In the genomic region with DNA sequence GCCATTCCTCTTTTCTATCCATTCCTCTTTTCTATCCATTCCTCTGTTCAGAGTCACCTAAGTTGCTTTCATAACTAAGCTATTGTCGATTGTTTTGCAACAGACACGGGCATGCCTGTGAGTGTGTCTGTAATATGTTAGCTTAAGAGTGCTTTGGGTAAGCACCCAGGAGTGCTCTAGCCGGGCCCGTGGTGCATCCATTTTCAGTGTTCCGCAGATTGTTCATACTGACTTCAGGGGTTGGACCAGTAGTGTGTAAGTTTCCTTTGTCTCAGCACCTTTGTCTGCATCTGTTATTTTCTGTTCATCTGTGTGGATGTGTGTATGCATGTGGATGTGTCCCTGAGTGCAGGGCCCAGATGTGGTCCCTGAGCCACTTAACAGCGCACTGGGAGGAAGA, we compare ENCODE assay signal across 13 mouse cellular contexts. TPM values are rescaled to one million over a fixed set of nuclear protein-coding genes. Genes with fewer than 3 reads are reported as not detected.
DNase-seq lines count a peak whose midpoint lies in the region; ATAC-seq and TF ChIP-seq lines count a peak whose summit lies in the region.
"Had no signal": no experiment of that assay in that cellular context is flagged by ENCODE, and none has a peak within 500 bp of the region (broad histone marks: within the 10 kb centered on the region; RNA-seq: fewer than 3 reads in every experiment).

No protein-coding gene starts in this region.

- DNase-seq in forebrain, embryonic 14.5 days (ENCODE audit: low spot score) = no peak
- no peak for DNase-seq in forebrain, embryonic 11.5 days (ENCODE audit: low spot score)
- no peak for DNase-seq in lung, postnatal 0 days (ENCODE audit: low spot score)
- DNase-seq in lung, adult 2 months = no peak
- DNase-seq in stomach, postnatal 0 days (ENCODE audit: low spot score) = no peak
- DNase-seq in thymus, postnatal 36 days = no peak

- no peaks in the 10 kb centered on the region for H3K9me3 ChIP-seq in forebrain, embryonic 14.5 days (replicated peaks; ENCODE audit: control insufficient read depth, low read length)
- no peaks in the 10 kb centered on the region for H3K9me3 ChIP-seq in forebrain, embryonic 11.5 days (ENCODE audit: control insufficient read depth, low read length)
- H3K9me3 ChIP-seq in lung, postnatal 0 days (ENCODE audit: low read length) = no peaks in the 10 kb centered on the region
- no peaks in the 10 kb centered on the region for H3K9me3 ChIP-seq in stomach, embryonic 14.5 days (ENCODE audit: control insufficient read depth, low read depth, low read length)
- no peaks in the 10 kb centered on the region for H3K9me3 ChIP-seq in stomach, postnatal 0 days (ENCODE audit: control insufficient read depth, low read length)
- H3K9me3 ChIP-seq: embryonic facial prominence, embryonic 13.5 days; forebrain, embryonic 13.5 days; heart, embryonic 13.5 days; hindbrain, embryonic 12.5 days had no signal

- H3K4me1 ChIP-seq in forebrain, embryonic 14.5 days (ENCODE audit: control insufficient read depth, insufficient read depth, low read length) = no peaks in the 10 kb centered on the region
- no peaks in the 10 kb centered on the region for H3K4me1 ChIP-seq in forebrain, embryonic 11.5 days (replicated peaks; ENCODE audit: control insufficient read depth, insufficient read depth, low read length)
- H3K4me1 ChIP-seq in lung, postnatal 0 days (ENCODE audit: insufficient read depth, low read depth, low read length) = no peaks in the 10 kb centered on the region
- H3K4me1 ChIP-seq in lung, adult 2 months (ENCODE audit: control insufficient read depth, insufficient read depth, low read length) = peaks cover 4% of the 10 kb centered on the region
- H3K4me1 ChIP-seq in stomach, embryonic 14.5 days (ENCODE audit: control insufficient read depth, insufficient read depth, low read length) = no peaks in the 10 kb centered on the region
- H3K4me1 ChIP-seq in stomach, postnatal 0 days (replicated peaks; ENCODE audit: control insufficient read depth, insufficient read depth) = no peaks in the 10 kb centered on the region
- peaks cover 2% of the 10 kb centered on the region; the same call in 1 of the 2 replicates for H3K4me1 ChIP-seq in olfactory bulb, adult 2 months (ENCODE audit: control insufficient read depth, insufficient read depth, low read length)
- H3K4me1 ChIP-seq: hindbrain, embryonic 12.5 days had no signal

- H3K27me3 ChIP-seq in forebrain, embryonic 14.5 days (replicated peaks; ENCODE audit: control insufficient read depth, insufficient read depth, low read length) = no peaks in the 10 kb centered on the region
- H3K27me3 ChIP-seq in forebrain, embryonic 11.5 days (ENCODE audit: control insufficient read depth, insufficient read depth, low read length) = no peaks in the 10 kb centered on the region
- H3K27me3 ChIP-seq in lung, postnatal 0 days (replicated peaks; ENCODE audit: insufficient read depth, low read length) = no peaks in the 10 kb centered on the region
- no peaks in the 10 kb centered on the region for H3K27me3 ChIP-seq in stomach, embryonic 14.5 days (ENCODE audit: control insufficient read depth, insufficient read depth, low read length)
- H3K27me3 ChIP-seq in stomach, postnatal 0 days (ENCODE audit: control insufficient read depth, insufficient read depth, low read length) = no peaks in the 10 kb centered on the region
- H3K27me3 ChIP-seq: embryonic facial prominence, embryonic 13.5 days; forebrain, embryonic 13.5 days; heart, embryonic 13.5 days; hindbrain, embryonic 12.5 days had no signal

- peaks cover 13% of the 10 kb centered on the region for H3K36me3 ChIP-seq in forebrain, embryonic 14.5 days (ENCODE audit: control insufficient read depth, insufficient read depth, low read length)
- no peaks in the 10 kb centered on the region; the same call in 1 of the 2 replicates for H3K36me3 ChIP-seq in forebrain, embryonic 11.5 days (ENCODE audit: control insufficient read depth, insufficient read depth, low read length)
- H3K36me3 ChIP-seq in lung, postnatal 0 days (ENCODE audit: insufficient read depth, low read length) = no peaks in the 10 kb centered on the region
- no peaks in the 10 kb centered on the region; the same call in 1 of the 2 replicates for H3K36me3 ChIP-seq in stomach, embryonic 14.5 days (ENCODE audit: control insufficient read depth, insufficient read depth, low read length)
- H3K36me3 ChIP-seq in stomach, postnatal 0 days (ENCODE audit: control insufficient read depth, insufficient read depth, low read length) = peaks cover 3% of the 10 kb centered on the region; the same call in 1 of the 2 replicates

- no peak overlapping the region for H3K4me2 ChIP-seq in forebrain, embryonic 14.5 days (ENCODE audit: low read length)
- no peak overlapping the region for H3K4me2 ChIP-seq in forebrain, embryonic 11.5 days (ENCODE audit: low read depth, low read length, severe bottlenecking)
- H3K4me2 ChIP-seq in lung, postnatal 0 days (replicated peaks; ENCODE audit: low read depth, low read length) = no peak overlapping the region
- no peak overlapping the region for H3K4me2 ChIP-seq in stomach, embryonic 14.5 days (replicated peaks; ENCODE audit: low read depth, low read length)
- H3K4me2 ChIP-seq in stomach, postnatal 0 days (replicated peaks; ENCODE audit: low read depth) = no peak overlapping the region
- H3K4me2 ChIP-seq: forebrain, embryonic 13.5 days; hindbrain, embryonic 12.5 days had no signal

- TF ChIP-seq POLR2A in lung, adult 2 months (IDR thresholded peaks at IDR 0.05; ENCODE audit: borderline replicate concordance, extremely low read depth, low read depth, low read length) = no peak
- TF ChIP-seq POLR2A in olfactory bulb, adult 2 months (IDR thresholded peaks at IDR 0.05; ENCODE audit: insufficient read depth, low read depth, low read length) = no peak

- no peak for TF ChIP-seq CTCF in lung, postnatal 0 days (IDR thresholded peaks at IDR 0.05)
- TF ChIP-seq CTCF in lung, adult 2 months (IDR thresholded peaks at IDR 0.05; ENCODE audit: insufficient read depth, low read length) = no peak
- TF ChIP-seq CTCF in stomach, postnatal 0 days (IDR thresholded peaks at IDR 0.05; ENCODE audit: low read depth) = no peak
- 0 out of 2 replicates have a peak, but pooled peaks have one; percentile 12 for TF ChIP-seq CTCF in olfactory bulb, adult 2 months (IDR thresholded peaks at IDR 0.05; ENCODE audit: insufficient read depth, low read depth, low read length)

- no peak overlapping the region for H3K27ac ChIP-seq in forebrain, embryonic 14.5 days (ENCODE audit: low read depth, low read length)
- H3K27ac ChIP-seq in forebrain, embryonic 11.5 days (ENCODE audit: low read depth, low read length) = no peak overlapping the region
- no peak overlapping the region for H3K27ac ChIP-seq in lung, postnatal 0 days (ENCODE audit: low read length)
- no peak overlapping the region for H3K27ac ChIP-seq in stomach, embryonic 14.5 days (ENCODE audit: low read length)
- H3K27ac ChIP-seq in stomach, postnatal 0 days (replicated peaks) = no peak overlapping the region
- no peak overlapping the region for H3K27ac ChIP-seq in olfactory bulb, adult 2 months (ENCODE audit: insufficient read depth, low read depth, low read length)
- H3K27ac ChIP-seq: embryonic facial prominence, embryonic 13.5 days; forebrain, embryonic 13.5 days; heart, embryonic 13.5 days; hindbrain, embryonic 12.5 days had no signal

- 0 out of 2 replicates have a peak, but pooled peaks have one; percentile 20 for ATAC-seq in forebrain, embryonic 14.5 days
- no peak for ATAC-seq in forebrain, embryonic 11.5 days (replicated peaks; ENCODE audit: low FRiP score)
- ATAC-seq in lung, postnatal 0 days = peak; percentile 33
- 0 out of 2 replicates have a peak, but pooled peaks have one; percentile 6 for ATAC-seq in stomach, embryonic 14.5 days (ENCODE audit: insufficient number of reproducible peaks, insufficient read depth, low FRiP score, low read depth)
- no peak for ATAC-seq in stomach, postnatal 0 days (ENCODE audit: low FRiP score, low TSS enrichment)

- TF ChIP-seq EP300 in lung, postnatal 0 days (IDR thresholded peaks at IDR 0.05) = no peak
- TF ChIP-seq EP300 in stomach, postnatal 0 days (optimal IDR thresholded peaks at IDR 0.05) = no peak

- WGBS in forebrain, embryonic 14.5 days = 65% methylated on average over 6 of the region's 6 CpGs
- WGBS in forebrain, embryonic 11.5 days = 65% methylated on average over 6 of the region's 6 CpGs
- 56% methylated on average over 6 of the region's 6 CpGs for WGBS in lung, postnatal 0 days
- 50% methylated on average over 6 of the region's 6 CpGs for WGBS in lung, adult 2 months
- 68% methylated on average over 6 of the region's 6 CpGs for WGBS in stomach, embryonic 14.5 days
- 56% methylated on average over 6 of the region's 6 CpGs for WGBS in stomach, postnatal 0 days
- WGBS in olfactory bulb, adult 2 months = 66% methylated on average over 6 of the region's 6 CpGs

- H3K9ac ChIP-seq in forebrain, embryonic 14.5 days (ENCODE audit: low read length) = no peak overlapping the region
- no peak overlapping the region for H3K9ac ChIP-seq in forebrain, embryonic 11.5 days (ENCODE audit: low read length)
- H3K9ac ChIP-seq in lung, postnatal 0 days (replicated peaks; ENCODE audit: low read depth) = no peak overlapping the region
- H3K9ac ChIP-seq in stomach, embryonic 14.5 days (replicated peaks; ENCODE audit: low read depth, low read length) = no peak overlapping the region
- H3K9ac ChIP-seq in stomach, postnatal 0 days (ENCODE audit: low read length) = no peak overlapping the region
- H3K9ac ChIP-seq: embryonic facial prominence, embryonic 13.5 days; forebrain, embryonic 13.5 days had no signal

- no peak overlapping the region for H3K4me3 ChIP-seq in forebrain, embryonic 14.5 days (ENCODE audit: low read depth, low read length)
- H3K4me3 ChIP-seq in forebrain, embryonic 11.5 days (ENCODE audit: low read depth, low read length) = no peak overlapping the region
- H3K4me3 ChIP-seq in lung, postnatal 0 days (ENCODE audit: low read depth, low read length) = no peak overlapping the region
- no peak overlapping the region for H3K4me3 ChIP-seq in lung, adult 2 months (replicated peaks; ENCODE audit: extremely low read depth, low read depth, low read length)
- no peak overlapping the region for H3K4me3 ChIP-seq in stomach, embryonic 14.5 days (ENCODE audit: low read depth, low read length)
- H3K4me3 ChIP-seq in stomach, postnatal 0 days (ENCODE audit: low read depth, low read length) = no peak overlapping the region
- no peak overlapping the region for H3K4me3 ChIP-seq in olfactory bulb, adult 2 months (ENCODE audit: insufficient read depth, low read depth, low read length)
- H3K4me3 ChIP-seq: embryonic facial prominence, embryonic 13.5 days; forebrain, embryonic 13.5 days; gastrocnemius, adult 2 months; heart, embryonic 13.5 days; hindbrain, embryonic 12.5 days had no signal

RNA-seq across cellular contexts. Expression of a gene that starts 13.6 kb away (rescaled TPM):
- 14.9 and 16.2 TPM in 2 replicates for polyA plus RNA-seq in forebrain, embryonic 14.5 days (2014; fragmentation: Nextera tagmentation; extraction: Ambion mirVana)
- 9.2 and 10.4 TPM in 2 replicates for polyA plus RNA-seq in forebrain, embryonic 11.5 days (2014; fragmentation: Nextera tagmentation; extraction: Ambion mirVana)
- polyA plus RNA-seq in lung, postnatal 0 days (2015; fragmentation: Nextera tagmentation; extraction: Ambion mirVana) = 3.5 and 3.6 TPM in 2 replicates
- polyA plus RNA-seq in lung, adult 2 months (2012; rRNA removed) = 1.4 and 2.3 TPM in 2 replicates
- 4.5 and 7.0 TPM in 2 replicates for polyA plus RNA-seq in stomach, embryonic 14.5 days (2014; fragmentation: Nextera tagmentation; extraction: Ambion mirVana)
- 3.4 and 3.8 TPM in 2 replicates for polyA plus RNA-seq in stomach, postnatal 0 days (2015; fragmentation: Nextera tagmentation; extraction: Ambion mirVana)
- polyA plus RNA-seq in olfactory bulb, adult 2 months (2012; ENCODE audit: insufficient read depth, insufficient read length, low replicate concordance, missing spikeins) = not detected in 2 replicates

RNA-seq across cellular contexts. Expression of a gene that starts 34.8 kb away (rescaled TPM):
- polyA plus RNA-seq in forebrain, embryonic 14.5 days (2014; fragmentation: Nextera tagmentation; extraction: Ambion mirVana) = not detected in 2 replicates
- polyA plus RNA-seq in forebrain, embryonic 11.5 days (2014; fragmentation: Nextera tagmentation; extraction: Ambion mirVana) = not detected in 2 replicates
- polyA plus RNA-seq in lung, postnatal 0 days (2015; fragmentation: Nextera tagmentation; extraction: Ambion mirVana) = 0.96 and 2.1 TPM in 2 replicates
- 2.6 and 3.5 TPM in 2 replicates for polyA plus RNA-seq in lung, adult 2 months (2012; rRNA removed)
- 0.59 and 0.87 TPM in 2 replicates for polyA plus RNA-seq in stomach, embryonic 14.5 days (2014; fragmentation: Nextera tagmentation; extraction: Ambion mirVana)
- polyA plus RNA-seq in stomach, postnatal 0 days (2015; fragmentation: Nextera tagmentation; extraction: Ambion mirVana) = 0.57 and 0.63 TPM in 2 replicates
- polyA plus RNA-seq in olfactory bulb, adult 2 months (2012; ENCODE audit: insufficient read depth, insufficient read length, low replicate concordance, missing spikeins) = not detected in 2 replicates
- polyA plus RNA-seq: forebrain, embryonic 13.5 days; hindbrain, embryonic 12.5 days had no signal

Comparison
In these comparisons a context has a peak if more than half of its experiments do, and no peak if none do; other contexts are left out.
1. ATAC-seq: peak in forebrain, embryonic 14.5 days (single experiment), lung, postnatal 0 days (single experiment) and stomach, embryonic 14.5 days (single experiment); none in forebrain, embryonic 11.5 days (single experiment) and stomach, postnatal 0 days (single experiment).